Mouse (Mus musculus): ENCODE measurements at regions not wholly inside any gene's neighbourhood (a gene's known extent, or its start where the extent isn't known, plus 50 kb on each side); places are given as distances from the start of the nearest gene placed in this dataset.
"Not testable (repeated sequence)": the region's sequence is repeated elsewhere in the genome, so short reads cannot be mapped to it uniquely, and the experiment has no call there.

GRCm38 (mm10) chr16:15175516-15175915, 141.7 kb upstream of the Gm21897 start:
- DNase-seq = no peak

GRCm38 (mm10) chr16:15185714-15186113, 131.5 kb upstream of the Gm21897 start:
- no peak for DNase-seq

- no peak for DNase-seq
Measured at GRCm38 (mm10) chr16:15194926-15195711, 122.1 kb upstream of the Gm21897 start.

GRCm38 (mm10) chr16:15195931-15196330, 121.3 kb upstream of the Gm21897 start:
- not testable (repeated sequence) for DNase-seq

DNA sequence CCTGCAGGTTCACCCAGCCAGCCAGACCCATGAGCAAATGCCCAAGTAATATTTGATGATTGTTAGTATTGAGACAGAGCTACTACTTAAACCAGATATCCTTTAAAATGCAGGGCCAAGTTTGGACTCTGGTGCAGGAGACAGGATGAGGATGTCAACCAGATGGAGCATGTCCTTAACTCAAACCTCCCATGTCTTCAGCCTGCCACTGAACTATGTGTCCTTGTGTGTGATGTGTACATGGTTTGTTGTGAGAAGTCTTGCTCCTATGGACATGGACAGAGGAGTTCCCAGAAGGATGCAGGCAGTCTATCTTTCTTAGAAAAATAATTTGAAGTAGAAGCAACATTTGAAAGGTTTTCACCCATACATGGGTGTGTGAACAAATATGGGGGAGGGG, 120.4 kb upstream of the Gm21897 start:
- DNase-seq = no peak

DNA sequence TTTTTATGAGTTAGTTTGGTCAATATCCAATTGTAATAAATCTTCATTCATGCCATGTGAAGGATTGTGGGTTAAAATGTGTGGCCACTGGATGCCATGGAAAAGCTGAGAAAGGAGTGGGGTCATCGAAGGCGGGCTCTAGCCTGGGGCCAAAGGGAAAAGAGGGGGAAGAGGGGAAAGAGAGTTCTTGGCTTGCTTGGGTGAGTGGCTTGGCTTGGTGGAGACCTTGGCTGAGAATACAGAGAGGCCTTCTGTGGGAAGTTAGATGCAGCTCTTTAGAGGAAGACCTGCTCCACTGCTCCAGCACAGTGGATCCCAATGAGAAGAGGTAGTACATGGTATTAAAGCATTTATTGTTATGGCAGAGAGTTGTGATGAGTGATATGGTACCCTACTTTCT, 101.3 kb upstream of the Gm21897 start:
- no peak for DNase-seq

DNA sequence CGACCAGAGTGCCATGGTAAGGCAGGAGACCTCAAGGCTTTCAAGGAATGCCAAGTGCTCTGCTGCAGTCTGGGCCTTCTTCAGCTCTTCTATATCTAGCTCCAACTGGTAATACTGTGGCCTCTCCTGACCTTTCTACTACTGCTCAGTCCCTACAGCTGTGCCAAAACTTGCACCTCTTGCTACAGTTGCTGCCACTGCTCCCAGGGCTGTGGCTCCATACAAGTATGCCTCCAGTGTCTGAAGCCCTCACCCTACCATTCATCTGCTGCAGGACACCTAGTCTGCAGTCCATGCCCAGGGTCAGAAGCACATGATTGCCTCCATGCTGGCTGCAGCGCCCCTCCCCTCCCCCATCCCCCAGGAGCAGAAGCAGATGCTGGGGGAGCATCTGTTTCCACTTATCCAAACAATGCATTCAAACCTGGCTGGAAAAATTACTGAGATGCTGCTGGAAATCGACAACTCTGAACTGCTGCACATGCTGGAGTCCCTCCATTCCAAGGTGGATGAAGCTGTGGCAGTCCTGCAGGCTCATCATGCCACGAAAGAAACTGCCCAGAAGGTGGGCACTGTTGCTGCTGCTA, 96.2 kb upstream of the Gm21897 start:
- DNase-seq = no peak

- no peak for DNase-seq
Measured at GRCm38 (mm10) chr16:15237836-15238235, 79.4 kb upstream of the Gm21897 start.

GRCm38 (mm10) chr16:15238449-15238848, 78.8 kb upstream of the Gm21897 start:
- DNase-seq = no peak

DNA sequence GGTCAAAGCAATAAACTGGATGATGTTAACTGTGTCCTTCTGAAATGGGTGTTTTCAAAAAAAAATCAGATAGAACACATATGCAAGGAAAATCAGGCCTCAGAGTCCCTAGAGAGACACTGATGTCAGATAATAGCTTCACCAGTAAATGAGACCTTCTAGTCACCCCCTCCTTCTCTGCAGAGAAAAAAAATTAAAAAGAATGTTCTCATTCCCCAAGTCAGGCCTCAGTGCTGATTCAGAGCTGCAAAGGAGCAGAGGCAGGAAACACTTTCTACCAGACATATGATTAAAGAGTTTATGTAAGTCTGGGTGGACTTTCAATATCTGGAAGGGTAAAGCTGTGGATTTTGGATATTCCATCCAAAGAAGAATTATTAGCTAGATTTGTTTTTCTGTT, 67.1 kb upstream of the Gm21897 start:
- no peak for DNase-seq

- no peak for DNase-seq
Measured at GRCm38 (mm10) chr16:15251686-15252085, 65.6 kb upstream of the Gm21897 start.

DNA sequence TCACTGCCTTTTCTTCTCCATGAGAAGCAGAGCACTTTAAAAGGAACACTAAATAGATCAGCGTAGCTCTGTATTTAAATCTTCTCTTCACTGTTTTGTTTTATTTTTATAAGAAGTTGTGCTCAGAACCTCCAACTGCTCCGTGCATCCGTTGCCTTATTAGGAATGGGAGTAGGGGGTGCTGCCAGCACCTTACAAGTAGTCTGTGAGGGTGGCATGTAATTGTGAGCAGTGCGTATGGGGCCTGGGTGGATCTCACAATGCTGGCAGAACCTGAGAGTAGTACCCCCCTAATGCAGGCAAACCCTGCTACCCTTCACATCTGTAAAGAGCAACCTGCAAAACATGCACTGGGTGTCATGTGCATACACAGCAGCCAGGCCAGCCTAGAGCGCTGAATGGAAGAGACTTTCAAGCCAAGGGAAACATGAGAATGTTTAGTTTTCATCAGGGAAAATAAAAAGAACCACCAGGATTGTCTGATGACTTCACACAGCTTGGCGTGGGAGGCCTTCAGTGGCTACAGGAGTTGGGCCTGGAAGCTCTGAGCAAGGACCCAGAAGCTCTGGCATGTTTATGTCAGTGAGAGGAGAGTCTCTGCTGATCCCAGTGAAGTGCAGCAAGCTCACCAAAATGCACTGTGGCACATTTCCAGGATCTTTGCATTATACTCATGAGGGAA, 64.5 kb upstream of the Gm21897 start:
- DNase-seq = no peak

DNA sequence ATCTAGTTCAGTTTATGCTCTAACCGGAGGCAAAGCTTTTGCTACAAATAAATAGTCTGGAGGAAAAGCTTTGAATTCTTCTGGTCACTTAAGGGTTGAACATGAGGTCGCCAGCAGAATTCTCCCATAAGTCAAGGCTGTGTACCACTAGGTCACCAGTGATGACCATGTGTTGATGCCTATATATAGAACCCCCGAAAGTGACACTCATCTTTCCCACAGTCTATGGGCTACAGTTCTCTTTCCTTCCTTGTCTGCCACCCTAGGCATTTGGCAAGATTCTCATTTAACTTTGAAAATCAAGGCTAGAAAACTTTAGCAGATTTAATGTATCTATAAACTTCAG, 63.9 kb upstream of the Gm21897 start:
- no peak for DNase-seq

- no peak for DNase-seq
Measured at GRCm38 (mm10) chr16:15254669-15255068, 62.6 kb upstream of the Gm21897 start.

- no peak for DNase-seq
Measured at GRCm38 (mm10) chr16:15259474-15259873, 57.8 kb upstream of the Gm21897 start.

DNA sequence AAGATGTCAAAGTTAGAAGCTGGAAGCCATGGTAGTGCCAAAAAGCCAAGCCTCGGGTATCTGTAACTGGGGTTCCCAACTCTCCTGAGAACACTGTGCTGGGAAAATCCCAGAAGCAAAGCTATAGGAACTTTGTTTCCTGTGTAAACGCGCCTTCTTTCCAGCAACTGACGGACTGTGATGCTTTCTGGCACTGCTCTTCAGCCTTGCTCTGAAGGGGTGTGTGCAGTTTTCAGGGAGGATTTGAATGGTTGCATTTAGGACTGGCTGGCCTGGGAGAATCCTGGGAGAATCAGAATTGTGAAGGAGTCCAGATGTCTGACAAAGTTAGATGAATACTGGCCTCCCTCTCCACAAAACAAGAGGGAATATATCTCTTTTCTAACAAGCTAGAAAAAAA, 57.2 kb upstream of the Gm21897 start:
- no peak for DNase-seq
